Mouse (Mus musculus) MEL (cell line): ENCODE data around the gene Cox7a2. TPM values are rescaled to one million over a fixed set of nuclear protein-coding genes. Genes with fewer than 3 reads are reported as not detected.
A peak's percentile ranks its signal among the peaks of the same experiment; 100 is the strongest.

Experiments
- DNase-seq: peaks from one replicate; pipeline ENCODE4 v3.0.0; 2011; ENCODE audit warnings: low read depth, low spot score
- H3K27ac ChIP-seq: 2 replicates; pipeline ENCODE4 v1.5.1; 2012; ENCODE audit warnings: low read depth, mild to moderate bottlenecking, control low read depth, low read length, moderate library complexity; ENCODE audit not compliant: control insufficient read depth
- H3K27me3 ChIP-seq, 2 experiments: fragments of 150-350 bp in 1 of 2; sonication (generic) in 1 of 2; 2 replicates each; pipeline ENCODE4 v1.6.1; 2012; ENCODE audit warnings: low read length in 2 of 2, mild to moderate bottlenecking in 2 of 2, improper control_type of control experiment in 1 of 2, moderate library complexity in 1 of 2; ENCODE audit not compliant: insufficient read depth in 2 of 2, control insufficient read depth in 1 of 2
- H3K36me3 ChIP-seq, 2 experiments: 2 replicates each; pipeline ENCODE4 v1.6.1; 2012 to 2014; ENCODE audit warnings: low read length in 2 of 2, improper control_type of control experiment in 1 of 2, inconsistent platforms in 1 of 2, mild to moderate bottlenecking in 1 of 2; ENCODE audit not compliant: insufficient read depth in 2 of 2, control insufficient read depth in 1 of 2
- H3K4me1 ChIP-seq, 2 experiments: fragments of 150-350 bp in 1 of 2; sonication (generic) in 1 of 2; 2 replicates each; pipeline ENCODE4 v1.6.1; 2012; ENCODE audit warnings: low read length in 2 of 2, improper control_type of control experiment in 1 of 2, mild to moderate bottlenecking in 1 of 2; ENCODE audit not compliant: insufficient read depth in 2 of 2, control insufficient read depth in 1 of 2
- H3K4me3 ChIP-seq, 2 experiments: fragments of 150-350 bp in 1 of 2; sonication (generic) in 1 of 2; 2 replicates each; pipeline ENCODE4 v1.5.1; 2012; ENCODE audit warnings: low read depth in 2 of 2, low read length in 2 of 2, mild to moderate bottlenecking in 2 of 2, moderate library complexity in 2 of 2, control low read depth in 1 of 2, improper control_type of control experiment in 1 of 2; ENCODE audit not compliant: control insufficient read depth in 1 of 2, insufficient read depth in 1 of 2
- H3K79me2 ChIP-seq: 2 replicates; pipeline ENCODE4 v1.6.1; 2012; ENCODE audit warnings: mild to moderate bottlenecking, low read length, moderate library complexity; ENCODE audit not compliant: control insufficient read depth, poor library complexity, insufficient read depth
- H3K9ac ChIP-seq: 2 replicates; pipeline ENCODE4 v1.6.1; 2012; ENCODE audit warnings: low read depth, mild to moderate bottlenecking, control low read depth, low read length, moderate library complexity; ENCODE audit not compliant: control insufficient read depth, poor library complexity, severe bottlenecking
- H3K9me3 ChIP-seq: fragments of 150-350 bp; sonication (generic); replicated peaks from 2 replicates; pipeline ENCODE4 v1.6.1; 2012; ENCODE audit warnings: mild to moderate bottlenecking, low read length, improper control_type of control experiment, moderate library complexity; ENCODE audit not compliant: insufficient read depth
- CHD2 ChIP-seq: IDR thresholded peaks from 2 replicates; pipeline ENCODE4 v1.6.1; 2011; ENCODE audit warnings: low read length, improper control_type of control experiment
- CTCF ChIP-seq, 3 experiments: IDR thresholded peaks in 2 of 3; conservative IDR thresholded peaks in 1 of 3; 2 replicates each; pipeline ENCODE4 v1.5.1; 2011 to 2012; ENCODE audit warnings: low read length in 3 of 3, low read depth in 2 of 3, mild to moderate bottlenecking in 2 of 3, improper control_type of control experiment in 1 of 3, inconsistent platforms in 1 of 3, mixed read lengths in 1 of 3, moderate library complexity in 1 of 3; ENCODE audit not compliant: control insufficient read depth in 1 of 3, insufficient read depth in 1 of 3, poor library complexity in 1 of 3, severe bottlenecking in 1 of 3
- ELF1 ChIP-seq: IDR thresholded peaks from 2 replicates; pipeline ENCODE4 v1.6.1; 2014; ENCODE audit warnings: low read depth, mild to moderate bottlenecking, inconsistent platforms, low read length, improper control_type of control experiment, moderate library complexity
- EP300 ChIP-seq, 2 experiments: IDR thresholded peaks; 2 replicates each; pipeline ENCODE4 v1.6.1; 2011; ENCODE audit warnings: improper control_type of control experiment in 2 of 2, low read length in 2 of 2, low read depth in 1 of 2, mild to moderate bottlenecking in 1 of 2
- GABPA ChIP-seq: IDR thresholded peaks from 2 replicates; pipeline ENCODE4 v1.6.1; 2012; ENCODE audit warnings: low read depth, mild to moderate bottlenecking, inconsistent platforms, low read length, improper control_type of control experiment, moderate library complexity
- GATA1 ChIP-seq: IDR thresholded peaks from 2 replicates; pipeline ENCODE4 v1.6.1; 2011; ENCODE audit warnings: low read depth, low read length, improper control_type of control experiment
- HCFC1 ChIP-seq: IDR thresholded peaks from 2 replicates; pipeline ENCODE4 v1.6.1; 2012; ENCODE audit warnings: low read depth, mild to moderate bottlenecking, inconsistent platforms, low read length, improper control_type of control experiment, moderate library complexity
- MAFK ChIP-seq: IDR thresholded peaks from 2 replicates; pipeline ENCODE4 v1.6.1; 2011; ENCODE audit warnings: low read depth, mild to moderate bottlenecking, low read length, improper control_type of control experiment, borderline replicate concordance
- MAX ChIP-seq: IDR thresholded peaks from 2 replicates; pipeline ENCODE4 v1.6.1; 2011; ENCODE audit warnings: low read length, improper control_type of control experiment
- MAZ ChIP-seq: IDR thresholded peaks from 2 replicates; pipeline ENCODE4 v1.6.1; 2012; ENCODE audit warnings: low read depth, mild to moderate bottlenecking, inconsistent platforms, low read length, improper control_type of control experiment
- MEF2A ChIP-seq: IDR thresholded peaks from 2 replicates; pipeline ENCODE4 v1.6.1; 2014; ENCODE audit warnings: low read depth, mild to moderate bottlenecking, inconsistent platforms, low read length, improper control_type of control experiment; ENCODE audit not compliant: poor library complexity, insufficient replicate concordance, severe bottlenecking; ENCODE audit errors: extremely low read depth
- MYB ChIP-seq: IDR thresholded peaks from 2 replicates; pipeline ENCODE4 v1.6.1; 2011; ENCODE audit warnings: mild to moderate bottlenecking, low read depth, low read length, improper control_type of control experiment
- MYC ChIP-seq: IDR thresholded peaks from 2 replicates; pipeline ENCODE4 v1.6.1; 2011; ENCODE audit warnings: low read depth, mild to moderate bottlenecking, low read length, improper control_type of control experiment, moderate library complexity
- NELFE ChIP-seq: IDR thresholded peaks from 2 replicates; pipeline ENCODE4 v1.6.1; 2011; ENCODE audit warnings: low read depth, low read length, improper control_type of control experiment
- POLR2AphosphoS2 ChIP-seq: IDR thresholded peaks from 2 replicates; pipeline ENCODE4 v1.6.1; 2011; ENCODE audit warnings: low read length, improper control_type of control experiment
- POLR2AphosphoS5 ChIP-seq: IDR thresholded peaks from 2 replicates; pipeline ENCODE4 v1.6.1; 2012; ENCODE audit warnings: low read depth, borderline replicate concordance, mild to moderate bottlenecking, inconsistent platforms, low read length, moderate library complexity, mixed read lengths
- RAD21 ChIP-seq: IDR thresholded peaks from 2 replicates; pipeline ENCODE4 v1.6.1; 2011; ENCODE audit warnings: mild to moderate bottlenecking, low read depth, low read length, improper control_type of control experiment
- RCOR1 ChIP-seq: IDR thresholded peaks from 2 replicates; pipeline ENCODE4 v1.6.1; 2012; ENCODE audit warnings: low read depth, mild to moderate bottlenecking, inconsistent platforms, low read length, improper control_type of control experiment
- SIN3A ChIP-seq: IDR thresholded peaks from 2 replicates; pipeline ENCODE4 v1.6.1; 2012; ENCODE audit warnings: low read length, improper control_type of control experiment, inconsistent platforms
- SMC3 ChIP-seq: IDR thresholded peaks from 2 replicates; pipeline ENCODE4 v1.6.1; 2011; ENCODE audit warnings: low read depth, low read length, improper control_type of control experiment
- UBTF ChIP-seq: IDR thresholded peaks from 2 replicates; pipeline ENCODE4 v1.6.1; 2012; ENCODE audit warnings: low read depth, mild to moderate bottlenecking, inconsistent platforms, low read length, improper control_type of control experiment, moderate library complexity, borderline replicate concordance; ENCODE audit not compliant: insufficient read depth
- USF2 ChIP-seq, 2 experiments: IDR thresholded peaks; 2 replicates each; pipeline ENCODE4 v1.6.1; 2011 to 2012; ENCODE audit warnings: improper control_type of control experiment in 2 of 2, low read length in 2 of 2, borderline replicate concordance in 1 of 2, inconsistent platforms in 1 of 2, low read depth in 1 of 2, mild to moderate bottlenecking in 1 of 2; ENCODE audit not compliant: insufficient read depth in 1 of 2
- ZC3H11A ChIP-seq: IDR thresholded peaks from 2 replicates; pipeline ENCODE4 v1.6.1; 2012; ENCODE audit warnings: low read depth, mild to moderate bottlenecking, inconsistent platforms, low read length, improper control_type of control experiment
- ZKSCAN1 ChIP-seq: IDR thresholded peaks from 2 replicates; pipeline ENCODE4 v1.6.1; 2012; ENCODE audit warnings: low read depth, mild to moderate bottlenecking, inconsistent platforms, low read length, improper control_type of control experiment, moderate library complexity
- ZMIZ1 ChIP-seq: IDR thresholded peaks from 2 replicates; pipeline ENCODE4 v1.6.1; 2012; ENCODE audit warnings: low read depth, mild to moderate bottlenecking, inconsistent platforms, low read length, improper control_type of control experiment, moderate library complexity
- ZNF384 ChIP-seq: IDR thresholded peaks from 2 replicates; pipeline ENCODE4 v1.6.1; 2012; ENCODE audit warnings: low read depth, mild to moderate bottlenecking, inconsistent platforms, low read length, improper control_type of control experiment
- polyA plus RNA-seq, 2 experiments: library from polyadenylated mRNA; stranded (reverse) in 1 of 2; unstranded in 1 of 2; fragments of >175 nt in 1 of 2; fragments of >200 nt in 1 of 2; gene quantifications; 2 replicates each; pipeline versions ENCODE4 v1.2.1 to v1.2.4; 2012; ENCODE audit warnings: low replicate concordance in 2 of 2, low read depth in 1 of 2; ENCODE audit not compliant: insufficient read length in 2 of 2, insufficient read depth in 1 of 2, missing spikeins in 1 of 2
- total RNA-seq: library from RNA; depleted of rRNA; stranded (reverse); fragments of 300-350 nt; gene quantifications from 2 replicates; pipeline ENCODE4 v1.2.3, GENCODE M21; 2012

The Cox7a2 gene
- total and polyA plus RNA-seq, 3 experiments, result 381 to 393 TPM; not detected in 1

- no peak overlapping the region for H3K9ac ChIP-seq
- no peaks in the 10 kb centered on the region for H3K79me2 ChIP-seq
- DNase-seq, result no peak
- no peaks in the 10 kb centered on the region for H3K9me3 ChIP-seq
- H3K4me3 ChIP-seq, result no peak overlapping the region
- no peaks in the 10 kb centered on the region for H3K4me1 ChIP-seq
- no peak overlapping the region for H3K27ac ChIP-seq
- TF ChIP-seq ZKSCAN1, result no peak
- H3K27me3 ChIP-seq, result peaks cover 2 to 4% of the 10 kb centered on the region in 2 experiments; a peak in 1 of 4 replicates
- H3K36me3 ChIP-seq, result no peaks in the 10 kb centered on the region
Observed at GRCm38 (mm10) chr9:79735608-79736007, 24.1 kb downstream of the Cox7a2 start.

DNA sequence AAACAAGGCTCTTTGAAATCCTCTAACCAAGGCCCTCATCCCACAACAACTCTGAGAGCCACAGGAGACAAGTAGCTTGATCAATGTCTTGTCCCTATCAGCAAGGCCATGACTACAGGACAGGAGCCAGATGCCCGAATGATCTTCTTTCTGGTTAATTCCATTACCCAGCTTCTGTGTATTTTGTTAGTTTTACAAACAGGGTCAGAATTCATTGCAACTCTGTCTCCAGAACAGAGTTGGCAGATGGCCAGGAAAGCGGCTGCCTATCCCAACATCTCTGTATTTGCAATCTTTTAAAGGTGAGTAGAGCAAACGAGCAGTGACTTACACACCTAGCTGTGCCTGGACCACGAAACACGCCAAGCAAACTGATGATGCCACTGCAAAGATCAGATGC is 29.4 kb downstream of the Cox7a2 start:
- no peak for DNase-seq
- Histone ChIP-seq H3K27me3 (peaks cover 4 to 9% of the 10 kb centered on the region in 2 experiments), H3K9me3 (no peaks in the 10 kb centered on the region)
- no peak for TF ChIP-seq NELFE
- TF ChIP-seq ELF1, result no peak
- TF ChIP-seq SIN3A, result no peak
- no peak for TF ChIP-seq MYC
- TF ChIP-seq ZKSCAN1, result no peak
- TF ChIP-seq MAZ, result no peak
- no peak for TF ChIP-seq GATA1
- TF ChIP-seq MAFK, result no peak
- no peak for TF ChIP-seq POLR2AphosphoS5
- no peak for TF ChIP-seq RAD21
- no peak for TF ChIP-seq GABPA
- no peak for TF ChIP-seq POLR2AphosphoS2
- TF ChIP-seq, all 39 proteins: peak for 0
- no peaks in the 10 kb centered on the region for H3K79me2 ChIP-seq
- no peak overlapping the region for H3K9ac ChIP-seq
- H3K4me1 ChIP-seq, result no peaks in the 10 kb centered on the region
- no peak overlapping the region for H3K27ac ChIP-seq
- H3K36me3 ChIP-seq, result no peaks in the 10 kb centered on the region
- no peak overlapping the region for H3K4me3 ChIP-seq

GRCm38 (mm10) chr9:79723090-79723489 is 36.6 kb downstream of the Cox7a2 start:
- no peaks in the 10 kb centered on the region for H3K9me3 ChIP-seq
- no peak overlapping the region for H3K4me3 ChIP-seq
- H3K27ac ChIP-seq, result no peak overlapping the region
- H3K27me3 ChIP-seq, result peaks cover 0 to 7% of the 10 kb centered on the region in 2 experiments
- peak; percentile 68 for DNase-seq
- H3K9ac ChIP-seq, result no peak overlapping the region
- H3K4me1 ChIP-seq, result no peaks in the 10 kb centered on the region
- TF ChIP-seq HCFC1 (no peak), ZC3H11A (peak; percentile 64), MYB (no peak), CHD2 (no peak), ZNF384 (0 out of 2 replicates have a peak, but pooled peaks have one; percentile 21), SMC3 (peak; percentile 79), RCOR1 (no peak), UBTF (no peak), EP300 (IDR thresholded peaks at IDR 0.05; ENCODE audit: low read depth in 1 of 2, low read length in 2 of 2) (no peak), MAFK (no peak), MEF2A (no peak), RAD21 (peak; percentile 81), ZMIZ1 (no peak), MAX (no peak), USF2 (IDR thresholded peaks at IDR 0.05; ENCODE audit: borderline replicate concordance in 1 of 2, insufficient read depth in 1 of 2, low read depth in 1 of 2, low read length in 2 of 2) (no peak), CTCF (IDR thresholded peaks at IDR 0.05 in 2 of 3, conservative IDR thresholded peaks at IDR 0.05 in 1 of 3; ENCODE audit: control insufficient read depth in 1 of 3, insufficient read depth in 1 of 3, low read depth in 2 of 3, low read length in 3 of 3, poor library complexity in 1 of 3, severe bottlenecking in 1 of 3) (peak in 2 of 3 experiments; percentile 53 to 80; a peak in 4 of 6 replicates)
- H3K36me3 ChIP-seq, result no peaks in the 10 kb centered on the region
- no peaks in the 10 kb centered on the region for H3K79me2 ChIP-seq
